Mouse (Mus musculus) hindbrain, embryonic 12.5 days (tissue): ENCODE results near the gene Inafm2. TPM values are rescaled to one million over a fixed set of nuclear protein-coding genes. Genes with fewer than 3 reads are reported as not detected.

Experiments
- ATAC-seq: fragments of 200-750 bp; cut with Nextera tagmentation; 2 replicates; pipeline ENCODE4 v1.8.0; 2017; ENCODE audit warnings: moderate TSS enrichment; ENCODE audit not compliant: low FRiP score
- H3K27ac ChIP-seq: fragments of 300-500 bp; sonication (generic); 2 replicates; pipeline ENCODE4 v1.5.1; 2016; ENCODE audit warnings: mild to moderate bottlenecking
- H3K27me3 ChIP-seq: fragments of 300-500 bp; sonication (generic); 2 replicates; pipeline ENCODE4 v1.6.1; 2016; ENCODE audit warnings: mild to moderate bottlenecking
- H3K36me3 ChIP-seq: fragments of 300-500 bp; sonication (generic); 2 replicates; pipeline ENCODE4 v1.6.1; 2016; ENCODE audit warnings: mild to moderate bottlenecking
- H3K4me1 ChIP-seq: fragments of 300-500 bp; sonication (generic); 2 replicates; pipeline ENCODE4 v1.6.1; 2016
- H3K4me2 ChIP-seq: fragments of 300-500 bp; sonication (generic); replicated peaks from 2 replicates; pipeline ENCODE4 v1.6.1; 2016; ENCODE audit warnings: mild to moderate bottlenecking
- H3K4me3 ChIP-seq: fragments of 300-500 bp; sonication (generic); 2 replicates; pipeline ENCODE4 v1.5.1; 2016; ENCODE audit warnings: mild to moderate bottlenecking
- H3K9ac ChIP-seq: fragments of 300-500 bp; sonication (generic); 2 replicates; pipeline ENCODE4 v1.6.1; 2016; ENCODE audit warnings: mild to moderate bottlenecking, moderate library complexity
- H3K9me3 ChIP-seq: fragments of 300-500 bp; sonication (generic); replicated peaks from 2 replicates; pipeline ENCODE4 v1.6.1; 2016; ENCODE audit warnings: mild to moderate bottlenecking
- WGBS: fragments of 180-500 bp; shearing (Covaris S2); methylation state at CpG from one replicate; pipeline ENCODE4 v1.1.7; 2016; 5-methylcytosine and 5-hydroxymethylcytosine counted together
- polyA plus RNA-seq: library from polyadenylated mRNA; unstranded; fragments of >200 nt; fragmentation: Nextera tagmentation; extraction: Ambion mirVana; gene quantifications from 2 replicates; pipeline ENCODE4 v1.2.1, GENCODE M21; 2016

Inafm2 gene
- polyA plus RNA-seq, 1 experiment from 2014 or later = 24.2 TPM

DNA sequence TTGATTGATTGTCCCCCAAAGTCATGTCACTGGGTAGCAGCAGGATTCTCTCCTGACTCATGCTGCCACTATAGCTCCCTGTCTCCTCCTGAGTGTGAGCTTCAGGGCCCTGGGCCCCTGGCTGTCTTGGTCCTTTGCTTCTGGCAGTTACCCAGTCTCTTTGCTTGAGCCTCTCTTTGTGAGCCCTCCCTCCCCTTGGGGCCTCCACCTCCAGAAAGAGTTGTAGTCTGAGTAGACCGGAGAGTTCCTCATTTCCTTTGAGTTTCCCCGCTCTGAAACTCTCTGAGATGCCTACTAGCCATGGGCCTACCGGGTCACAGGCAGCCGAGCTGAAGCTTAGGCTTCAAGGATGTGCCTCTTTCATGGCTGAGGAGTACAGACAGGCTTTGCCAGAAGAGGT lies 48.1 kb downstream of the Inafm2 start:
- peaks cover 9% of the 10 kb centered on the region; the same call in 1 of the 2 replicates for H3K4me1 ChIP-seq
- peaks cover 20% of the 10 kb centered on the region for H3K27me3 ChIP-seq
- H3K36me3 ChIP-seq = peaks cover 22% of the 10 kb centered on the region
- no peak overlapping the region for H3K27ac ChIP-seq
- no peak for ATAC-seq
- no peak overlapping the region for H3K9ac ChIP-seq
- WGBS = 82% methylated on average over 4 of the region's 4 CpGs
- H3K9me3 ChIP-seq = no peaks in the 10 kb centered on the region; the same call in 1 of the 2 replicates
- no peak overlapping the region for H3K4me2 ChIP-seq
- no peak overlapping the region for H3K4me3 ChIP-seq

Other genes with a start within 250 kb of the Inafm2 start
- gene Bmf, start 196.1 kb upstream of the Inafm2 start, polyA plus RNA-seq = 5.4 and 6.2 TPM in 2 replicates
- 63.2 and 65.8 TPM in 2 replicates for gene Bub1b, start 147.5 kb upstream of the Inafm2 start, polyA plus RNA-seq
- gene Pak6, start 82.5 kb upstream of the Inafm2 start, polyA plus RNA-seq = 6.2 and 6.8 TPM in 2 replicates
- not detected in 2 replicates for gene Ankrd63, start 41.8 kb upstream of the Inafm2 start, polyA plus RNA-seq
- 0.44 and 0.59 TPM in 2 replicates for gene Plcb2, start 17.3 kb upstream of the Inafm2 start, polyA plus RNA-seq
- gene Ccdc9b, start 16.9 kb downstream of the Inafm2 start, polyA plus RNA-seq = 1.3 and 1.7 TPM in 2 replicates
- not detected in 2 replicates for gene Phgr1, start 27.0 kb downstream of the Inafm2 start, polyA plus RNA-seq
- gene Disp2, start 34.0 kb downstream of the Inafm2 start, polyA plus RNA-seq = 20.9 and 23.9 TPM in 2 replicates
- gene Knstrn, start 68.2 kb downstream of the Inafm2 start, polyA plus RNA-seq = 88.9 and 100 TPM in 2 replicates
- gene Ivd, start 116.2 kb downstream of the Inafm2 start, polyA plus RNA-seq = 53.8 and 56.8 TPM in 2 replicates
- gene Bahd1, start 154.6 kb downstream of the Inafm2 start, polyA plus RNA-seq = 6.7 and 6.8 TPM in 2 replicates
- gene Chst14, start 180.7 kb downstream of the Inafm2 start, polyA plus RNA-seq = 26.9 and 29.6 TPM in 2 replicates